Mouse (Mus musculus): ENCODE data around the gene Kank2.

DNA sequence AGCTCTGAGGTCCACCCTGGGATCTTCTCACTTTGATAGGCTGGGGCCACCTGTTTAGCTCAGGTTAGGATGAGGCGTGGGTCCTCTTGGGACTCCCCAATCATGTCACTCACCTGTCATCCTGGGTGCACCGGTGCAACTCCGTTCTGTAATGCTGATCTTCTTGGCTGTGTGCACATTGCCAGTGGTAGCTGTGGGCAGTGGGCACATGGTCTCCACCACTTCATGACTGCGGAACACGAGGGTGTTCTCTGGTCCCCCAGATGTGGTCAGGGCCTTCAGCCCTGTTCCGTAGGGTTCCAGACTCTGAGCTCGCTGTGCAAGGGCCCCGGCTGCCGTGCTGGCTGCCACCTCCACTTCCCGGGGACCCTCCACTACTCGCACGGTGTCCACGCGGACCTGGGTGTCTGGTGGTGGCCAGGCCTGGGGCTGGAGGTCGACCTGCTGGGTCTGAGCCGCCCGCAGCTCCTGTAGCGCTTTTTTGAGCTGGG is 4.2 kb downstream of the Kank2 start:
- TF ChIP-seq EP300 (IDR thresholded peaks at IDR 0.05; ENCODE audit: low read depth) (no peak), CTCF (IDR thresholded peaks at IDR 0.05; ENCODE audit: low read depth) (no peak)
